Mouse (Mus musculus) midbrain, embryonic 13.5 days (tissue): Measurements from ENCODE around the gene Tox2. TPM values are rescaled to one million over a fixed set of nuclear protein-coding genes. Genes with fewer than 3 reads are reported as not detected.

Source experiments
- ATAC-seq: fragments of 200-750 bp; cut with Nextera tagmentation; 2 replicates; pipeline ENCODE4 v1.8.0; 2017; ENCODE audit warnings: mild to moderate bottlenecking, moderate TSS enrichment, moderate library complexity
- H3K27ac ChIP-seq: fragments of 300-500 bp; sonication (generic); 2 replicates; pipeline ENCODE4 v1.5.1; 2015; ENCODE audit warnings: inconsistent platforms, mild to moderate bottlenecking, moderate library complexity
- H3K27me3 ChIP-seq: fragments of 300-500 bp; sonication (generic); 2 replicates; pipeline ENCODE4 v1.6.1; 2015; ENCODE audit warnings: mild to moderate bottlenecking, inconsistent platforms
- H3K36me3 ChIP-seq: fragments of 300-500 bp; sonication (generic); 2 replicates; pipeline ENCODE4 v1.6.1; 2015; ENCODE audit warnings: mild to moderate bottlenecking, inconsistent platforms
- H3K4me1 ChIP-seq: fragments of 300-500 bp; sonication (generic); replicated peaks from 2 replicates; pipeline ENCODE4 v1.6.1; 2015; ENCODE audit warnings: inconsistent platforms
- H3K4me2 ChIP-seq: fragments of 300-500 bp; sonication (generic); replicated peaks from 2 replicates; pipeline ENCODE4 v1.6.1; 2015; ENCODE audit warnings: moderate library complexity, mild to moderate bottlenecking, inconsistent platforms
- H3K4me3 ChIP-seq: fragments of 300-500 bp; sonication (generic); replicated peaks from 2 replicates; pipeline ENCODE4 v1.5.1; 2015; ENCODE audit warnings: mild to moderate bottlenecking, inconsistent platforms
- H3K9ac ChIP-seq: fragments of 300-500 bp; sonication (generic); replicated peaks from 2 replicates; pipeline ENCODE4 v1.6.1; 2015; ENCODE audit warnings: mild to moderate bottlenecking, inconsistent platforms
- H3K9me3 ChIP-seq: fragments of 300-500 bp; sonication (generic); 2 replicates; pipeline ENCODE4 v1.6.1; 2016; ENCODE audit warnings: mild to moderate bottlenecking, inconsistent platforms
- WGBS: fragments of 180-500 bp; shearing (Covaris S2); methylation state at CpG from one replicate; pipeline ENCODE4 v1.1.7; 2015; 5-methylcytosine and 5-hydroxymethylcytosine counted together
- polyA plus RNA-seq: library from polyadenylated mRNA; unstranded; fragments of >200 nt; fragmentation: Nextera tagmentation; extraction: Ambion mirVana; gene quantifications from 2 replicates; pipeline ENCODE4 v1.2.1, GENCODE M21; 2015

Tox2 gene
- 38.8 and 44.2 TPM in 2 replicates for polyA plus RNA-seq

DNA sequence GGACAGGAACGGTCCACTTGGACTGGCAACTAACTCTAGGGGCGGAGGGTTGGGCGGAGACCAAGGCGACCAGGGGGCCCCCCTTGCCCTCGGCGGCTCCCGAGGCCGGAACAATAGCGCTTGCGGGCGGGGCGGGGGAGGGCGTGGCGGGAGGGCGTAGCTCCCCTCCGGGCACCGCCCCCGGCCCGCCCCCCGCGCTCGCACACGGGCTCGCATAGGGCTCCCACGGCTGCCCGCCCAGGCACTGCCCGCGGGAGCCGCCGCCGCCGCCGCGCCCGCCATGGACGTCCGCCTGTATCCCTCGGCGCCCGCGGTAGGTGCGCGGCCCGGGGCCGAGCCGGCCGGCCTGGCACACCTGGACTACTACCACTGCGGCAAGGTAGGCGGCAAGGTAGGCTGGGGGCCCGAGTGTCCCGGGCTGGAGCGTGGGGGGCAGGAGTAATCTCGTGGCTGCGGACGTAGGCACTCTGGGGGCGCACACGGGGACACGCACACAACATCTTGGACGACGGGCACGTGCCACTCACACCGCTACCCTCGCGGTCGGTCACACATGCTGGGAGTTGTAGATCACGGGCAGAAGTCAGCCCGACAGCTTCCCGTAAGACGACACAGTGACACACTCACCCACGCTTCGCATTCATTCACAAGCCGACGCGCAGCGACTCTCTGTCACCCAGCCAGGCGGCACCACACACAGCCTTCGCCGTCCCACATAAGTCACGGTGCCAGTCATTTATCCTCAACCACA lies at the start of gene Tox2:
Gene Tox2, plus strand, starts transcription at position 242 of the 751 bp plus-strand sequence.
- Histone ChIP-seq H3K36me3 (no peaks in the 10 kb centered on the region), H3K9ac (peak within 1 kb of the TSS; percentile 84), H3K9me3 (0 out of 2 replicates have a peak, but pooled peaks cover 4% of the 10 kb centered on the region), H3K27me3 (peaks cover 13% of the 10 kb centered on the region; the same call in 1 of the 2 replicates), H3K4me2 (peak within 1 kb of the TSS; percentile 80), H3K4me3 (peak within 1 kb of the TSS; percentile 70), H3K4me1 (peaks cover 40% of the 10 kb centered on the region), H3K27ac (peak within 1 kb of the TSS; percentile 79)
- ATAC-seq = peak; percentile 85
- WGBS = under 1% methylated on average over 68 of the region's 79 CpGs

DNA sequence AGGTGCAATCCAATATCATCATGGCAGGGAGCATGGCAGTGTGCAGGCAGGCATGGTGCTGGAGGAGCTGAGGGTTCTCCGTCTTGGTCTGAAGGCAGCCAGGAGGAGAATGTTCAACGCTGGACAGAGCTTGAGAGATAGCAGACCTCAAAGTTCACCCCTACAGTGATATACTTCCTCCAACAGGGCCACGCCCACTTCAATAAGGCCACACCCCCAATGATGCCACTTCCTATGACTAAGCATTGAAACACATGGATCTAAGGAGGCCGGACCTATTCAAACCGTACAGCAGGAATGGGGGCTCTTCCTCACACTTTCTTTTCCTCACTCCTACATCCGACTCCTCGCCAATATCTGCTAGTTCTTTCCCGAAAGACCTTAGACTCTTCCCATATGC lies 48.3 kb upstream of the Tox2 start:
- Histone ChIP-seq H3K36me3 (no peaks in the 10 kb centered on the region), H3K4me2 (no peak overlapping the region), H3K4me3 (no peak overlapping the region), H3K27ac (no peak overlapping the region), H3K27me3 (0 out of 2 replicates have a peak, but pooled peaks cover 4% of the 10 kb centered on the region), H3K4me1 (peaks cover 27% of the 10 kb centered on the region), H3K9me3 (no peaks in the 10 kb centered on the region), H3K9ac (no peak overlapping the region)
- ATAC-seq = no peak
- 93% methylated on average over 8 of the region's 8 CpGs for WGBS

DNA sequence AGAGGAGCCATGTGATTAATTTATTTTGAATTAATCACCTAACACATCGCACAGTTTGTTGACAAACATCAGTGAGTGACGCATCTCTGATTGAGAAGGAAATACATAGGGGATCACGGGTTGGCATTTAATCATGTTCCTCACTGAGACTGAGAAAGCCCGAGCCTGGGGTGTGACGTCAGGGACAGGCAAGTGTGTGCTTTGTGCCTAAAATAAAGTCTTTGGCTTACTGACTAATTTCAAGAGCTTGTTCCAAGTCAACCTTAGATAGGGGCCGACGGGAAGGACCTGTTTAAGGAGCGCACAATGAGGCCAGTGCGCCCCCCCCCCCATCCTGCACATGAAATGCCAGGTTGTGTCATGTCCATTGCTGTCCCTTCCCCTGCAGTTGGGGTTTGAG lies 43.9 kb upstream of the Tox2 start:
- H3K9ac ChIP-seq = no peak overlapping the region
- H3K9me3 ChIP-seq = peaks cover 4% of the 10 kb centered on the region; the same call in 1 of the 2 replicates
- no peak for ATAC-seq
- H3K27me3 ChIP-seq = no peaks in the 10 kb centered on the region
- 92% methylated on average over 9 of the region's 9 CpGs for WGBS
- 0 out of 2 replicates have a peak, but pooled peaks cover 3% of the 10 kb centered on the region for H3K4me1 ChIP-seq
- no peak overlapping the region for H3K27ac ChIP-seq
- H3K4me2 ChIP-seq = no peak overlapping the region
- H3K36me3 ChIP-seq = no peaks in the 10 kb centered on the region
- no peak overlapping the region for H3K4me3 ChIP-seq

DNA sequence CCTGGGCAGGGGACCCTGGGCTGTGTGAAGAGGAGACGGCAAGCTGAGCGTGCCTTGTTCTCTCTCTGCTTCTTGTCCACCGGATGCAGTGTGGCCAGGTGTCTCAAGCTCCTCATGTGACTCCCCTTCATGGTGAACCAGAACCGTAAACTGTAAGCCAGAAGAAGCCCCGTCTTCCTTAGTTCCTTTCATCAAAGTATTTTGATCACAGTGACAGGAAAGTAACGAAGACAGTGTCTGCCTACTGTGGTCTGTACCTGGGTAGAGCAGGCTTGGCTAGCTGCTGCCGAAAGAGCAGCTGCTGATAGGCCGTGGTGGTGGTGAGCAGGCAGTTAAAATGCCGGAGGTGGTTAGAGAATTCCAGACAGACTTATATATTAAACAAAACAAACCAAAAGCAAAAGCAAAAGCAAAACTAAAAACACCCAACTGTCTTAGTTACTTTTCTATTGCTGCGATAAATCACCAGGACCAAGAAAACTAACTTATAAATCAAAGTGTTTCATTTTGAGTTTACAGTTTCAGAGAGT lies 38.4 kb upstream of the Tox2 start:
- peaks cover 4% of the 10 kb centered on the region; the same call in 1 of the 2 replicates for H3K9me3 ChIP-seq
- WGBS = 91% methylated on average over 10 of the region's 10 CpGs
- no peak overlapping the region for H3K27ac ChIP-seq
- H3K4me3 ChIP-seq = no peak overlapping the region
- no peaks in the 10 kb centered on the region for H3K36me3 ChIP-seq
- no peak overlapping the region for H3K4me2 ChIP-seq
- H3K9ac ChIP-seq = no peak overlapping the region
- H3K27me3 ChIP-seq = no peaks in the 10 kb centered on the region
- ATAC-seq = no peak
- peaks cover 17% of the 10 kb centered on the region for H3K4me1 ChIP-seq

- Histone ChIP-seq H3K4me3 (no peak overlapping the region), H3K9me3 (0 out of 2 replicates have a peak, but pooled peaks cover under 1% of the 10 kb centered on the region), H3K27me3 (no peaks in the 10 kb centered on the region), H3K4me2 (no peak overlapping the region), H3K4me1 (peaks cover 18% of the 10 kb centered on the region), H3K27ac (no peak overlapping the region), H3K36me3 (no peaks in the 10 kb centered on the region), H3K9ac (no peak overlapping the region)
- ATAC-seq = 0 out of 2 replicates have a peak, but pooled peaks have one; percentile 11
- 56% methylated on average over 13 of the region's 13 CpGs for WGBS
Measured at GRCm38 (mm10) chr2:163166067-163166805, 36.7 kb upstream of the Tox2 start.

- Histone ChIP-seq H3K4me3 (no peak overlapping the region), H3K9me3 (no peaks in the 10 kb centered on the region), H3K4me1 (peaks cover 19% of the 10 kb centered on the region), H3K27me3 (no peaks in the 10 kb centered on the region), H3K27ac (0 out of 2 replicates have a peak overlapping the region, but pooled peaks have one; percentile 21), H3K9ac (no peak overlapping the region), H3K36me3 (no peaks in the 10 kb centered on the region), H3K4me2 (no peak overlapping the region)
- 86% methylated on average over 11 of the region's 11 CpGs for WGBS
- 0 out of 2 replicates have a peak, but pooled peaks have one; percentile 24 for ATAC-seq
Measured at GRCm38 (mm10) chr2:163171891-163172290, 31.0 kb upstream of the Tox2 start.

- Histone ChIP-seq H3K4me1 (peaks cover 17% of the 10 kb centered on the region), H3K36me3 (no peaks in the 10 kb centered on the region), H3K9ac (no peak overlapping the region), H3K27ac (no peak overlapping the region), H3K9me3 (no peaks in the 10 kb centered on the region), H3K27me3 (no peaks in the 10 kb centered on the region), H3K4me3 (no peak overlapping the region), H3K4me2 (no peak overlapping the region)
- WGBS = 76% methylated on average over 7 of the region's 7 CpGs
- ATAC-seq = no peak
Measured at GRCm38 (mm10) chr2:163174066-163174465, 28.9 kb upstream of the Tox2 start.

GRCm38 (mm10) chr2:163175831-163176230 lies 27.1 kb upstream of the Tox2 start:
- peaks cover 12% of the 10 kb centered on the region for H3K4me1 ChIP-seq
- H3K9ac ChIP-seq = no peak overlapping the region
- no peaks in the 10 kb centered on the region for H3K9me3 ChIP-seq
- no peaks in the 10 kb centered on the region for H3K27me3 ChIP-seq
- no peaks in the 10 kb centered on the region for H3K36me3 ChIP-seq
- no peak overlapping the region for H3K27ac ChIP-seq
- H3K4me3 ChIP-seq = no peak overlapping the region
- 94% methylated on average over 8 of the region's 8 CpGs for WGBS
- no peak for ATAC-seq
- no peak overlapping the region for H3K4me2 ChIP-seq

GRCm38 (mm10) chr2:163176502-163176901 lies 26.4 kb upstream of the Tox2 start:
- no peaks in the 10 kb centered on the region for H3K27me3 ChIP-seq
- H3K4me1 ChIP-seq = peaks cover 8% of the 10 kb centered on the region
- H3K36me3 ChIP-seq = no peaks in the 10 kb centered on the region
- no peak overlapping the region for H3K4me2 ChIP-seq
- H3K9ac ChIP-seq = no peak overlapping the region
- no peaks in the 10 kb centered on the region for H3K9me3 ChIP-seq
- 86% methylated on average over 7 of the region's 7 CpGs for WGBS
- no peak overlapping the region for H3K27ac ChIP-seq
- H3K4me3 ChIP-seq = no peak overlapping the region
- ATAC-seq = no peak

GRCm38 (mm10) chr2:163187552-163187951 lies 15.4 kb upstream of the Tox2 start:
- Histone ChIP-seq H3K9me3 (no peaks in the 10 kb centered on the region), H3K27me3 (0 out of 2 replicates have a peak, but pooled peaks cover 8% of the 10 kb centered on the region), H3K9ac (no peak overlapping the region), H3K36me3 (no peaks in the 10 kb centered on the region), H3K4me3 (no peak overlapping the region), H3K27ac (no peak overlapping the region), H3K4me1 (peaks cover 31% of the 10 kb centered on the region), H3K4me2 (no peak overlapping the region)
- ATAC-seq = peak; percentile 58; the same call in 1 of the 2 replicates
- WGBS = 59% methylated on average over 11 of the region's 11 CpGs

DNA sequence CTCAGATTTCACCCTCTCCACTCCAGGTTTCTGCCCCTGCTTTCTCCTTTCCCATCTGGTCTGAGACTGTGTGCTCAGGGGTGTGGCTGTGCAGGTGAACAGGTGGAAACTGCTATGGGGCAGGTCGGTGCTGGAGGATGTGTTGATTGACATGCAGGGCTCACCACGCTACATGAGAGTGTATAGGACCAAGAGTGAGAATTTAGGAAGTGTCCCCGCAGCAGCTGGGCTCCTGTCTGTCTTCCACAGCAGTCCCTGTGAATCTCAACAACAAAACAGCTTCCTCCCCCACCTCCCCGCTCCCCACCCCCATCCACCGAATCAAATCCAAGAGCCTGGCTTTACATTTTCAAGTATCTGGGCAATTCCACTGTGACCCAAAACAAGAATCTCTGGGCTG lies 13.3 kb upstream of the Tox2 start:
- no peaks in the 10 kb centered on the region for H3K9me3 ChIP-seq
- 7% methylated on average over 5 of the region's 5 CpGs for WGBS
- ATAC-seq = peak; percentile 54
- peaks cover 51% of the 10 kb centered on the region for H3K4me1 ChIP-seq
- H3K27me3 ChIP-seq = 0 out of 2 replicates have a peak, but pooled peaks cover 8% of the 10 kb centered on the region
- H3K4me3 ChIP-seq = no peak overlapping the region
- peak overlapping the region; percentile 32; the same call in 1 of the 2 replicates for H3K27ac ChIP-seq
- no peak overlapping the region for H3K4me2 ChIP-seq
- H3K9ac ChIP-seq = 0 out of 2 replicates have a peak overlapping the region, but pooled peaks have one; percentile 17
- no peaks in the 10 kb centered on the region for H3K36me3 ChIP-seq
